Comparison of ENCODE assay signal across 8 mouse cellular contexts in the genomic region with DNA sequence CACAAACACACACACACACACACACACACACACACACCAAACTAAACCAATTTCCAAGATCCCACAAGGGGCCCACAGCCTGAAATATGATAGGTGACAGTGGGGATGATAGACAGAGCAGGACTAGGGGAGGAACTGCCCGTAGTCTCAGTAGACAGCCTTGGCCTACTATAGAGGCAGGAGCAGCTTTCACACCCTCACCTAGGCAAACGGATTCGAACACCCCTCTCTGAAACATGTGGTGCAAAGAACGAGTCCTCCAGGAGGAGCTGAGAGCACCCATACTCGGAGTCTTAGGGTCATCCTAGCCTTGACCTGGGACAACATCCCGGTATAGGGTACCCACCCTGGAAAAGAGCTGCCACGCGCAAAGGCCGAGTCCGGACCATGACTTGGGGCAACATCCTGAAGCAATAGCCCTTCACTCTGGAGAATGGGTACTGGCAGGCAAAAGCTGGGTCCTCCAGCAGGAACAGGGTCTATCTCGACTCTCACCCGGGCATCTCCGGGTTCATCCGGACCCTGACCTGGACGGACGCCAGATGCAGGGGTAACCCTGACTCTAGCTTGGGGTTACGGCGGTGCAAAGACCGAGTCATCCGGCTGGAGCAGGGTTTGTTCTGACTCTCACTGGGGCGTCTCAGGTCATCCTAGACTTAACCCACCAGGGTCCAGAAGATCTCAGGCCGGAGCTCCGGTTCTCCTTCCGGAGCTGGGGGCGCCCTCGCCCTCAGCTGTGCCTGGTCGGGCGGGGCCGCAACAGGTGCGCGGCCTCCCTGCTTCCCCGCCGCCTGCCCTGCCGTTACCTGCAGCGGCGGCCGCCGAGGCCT. TPM values are rescaled to one million over a fixed set of nuclear protein-coding genes. Genes with fewer than 3 reads are reported as not detected.
DNase-seq lines count a peak whose midpoint lies in the region; ATAC-seq and TF ChIP-seq lines count a peak whose summit lies in the region.

No protein-coding gene starts in this region.

- peak overlapping the region; percentile 97 for H3K4me3 ChIP-seq in left cerebral cortex, adult 2 months
- H3K4me3 ChIP-seq in embryonic facial prominence, embryonic 15.5 days (replicated peaks), result peak overlapping the region; percentile 80
- H3K4me3 ChIP-seq in heart, postnatal 0 days (ENCODE audit: low read depth, low read length), result peak overlapping the region; percentile 74
- H3K4me3 ChIP-seq in limb, embryonic 11.5 days (ENCODE audit: low read depth, low read length), result peak overlapping the region; percentile 81
- peak overlapping the region; percentile 79 for H3K4me3 ChIP-seq in midbrain, embryonic 14.5 days (replicated peaks; ENCODE audit: low read depth, low read length)

- no peak for TF ChIP-seq EP300 in heart, postnatal 0 days (IDR thresholded peaks at IDR 0.05; ENCODE audit: low read depth)

- intact Hi-C loops in left cerebral cortex, adult 2 months (cut with DNase I), result loop anchor here (5.0 kb wide), 1 partner anchor 59 kb away; no protein-coding TSS in a partner anchor

- no peak for TF ChIP-seq CTCF in left cerebral cortex, adult 2 months (IDR thresholded peaks at IDR 0.05)
- no peak for TF ChIP-seq CTCF in heart, postnatal 0 days (IDR thresholded peaks at IDR 0.05; ENCODE audit: low read depth)

- peak; percentile 39 for ATAC-seq in embryonic facial prominence, embryonic 15.5 days (ENCODE audit: insufficient number of reproducible peaks, low FRiP score, low TSS enrichment, low read depth)
- ATAC-seq in heart, postnatal 0 days (ENCODE audit: insufficient read depth, low read depth), result peak; percentile 6
- peak; percentile 69 for ATAC-seq in limb, embryonic 11.5 days (ENCODE audit: insufficient number of reproducible peaks, low FRiP score, low TSS enrichment, low read depth)
- peak; percentile 75 for ATAC-seq in midbrain, embryonic 14.5 days (ENCODE audit: low FRiP score, low TSS enrichment)

- H3K36me3 ChIP-seq in embryonic facial prominence, embryonic 15.5 days, result no peaks in the 10 kb centered on the region
- H3K36me3 ChIP-seq in heart, postnatal 0 days (replicated peaks; ENCODE audit: control insufficient read depth, insufficient read depth, low read length), result no peaks in the 10 kb centered on the region
- H3K36me3 ChIP-seq in limb, embryonic 11.5 days (ENCODE audit: control insufficient read depth, insufficient read depth, low read length), result no peaks in the 10 kb centered on the region
- no peaks in the 10 kb centered on the region for H3K36me3 ChIP-seq in midbrain, embryonic 14.5 days (ENCODE audit: control insufficient read depth, insufficient read depth, low read length)

- H3K9ac ChIP-seq in embryonic facial prominence, embryonic 15.5 days, result peak overlapping the region; percentile 54
- H3K9ac ChIP-seq in heart, postnatal 0 days (replicated peaks; ENCODE audit: low read depth, low read length), result peak overlapping the region; percentile 69
- peak overlapping the region; percentile 70 for H3K9ac ChIP-seq in limb, embryonic 11.5 days (ENCODE audit: low read length)
- H3K9ac ChIP-seq in midbrain, embryonic 14.5 days (replicated peaks; ENCODE audit: low read length), result peak overlapping the region; percentile 77

- H3K9me3 ChIP-seq in embryonic facial prominence, embryonic 15.5 days (replicated peaks), result no peaks in the 10 kb centered on the region
- H3K9me3 ChIP-seq in heart, postnatal 0 days (replicated peaks; ENCODE audit: control insufficient read depth, low read length), result no peaks in the 10 kb centered on the region
- no peaks in the 10 kb centered on the region for H3K9me3 ChIP-seq in limb, embryonic 11.5 days (ENCODE audit: control insufficient read depth, low read length)
- no peaks in the 10 kb centered on the region for H3K9me3 ChIP-seq in midbrain, embryonic 14.5 days (ENCODE audit: control insufficient read depth, low read length)

- peak overlapping the region; percentile 86 for H3K4me2 ChIP-seq in embryonic facial prominence, embryonic 15.5 days (replicated peaks)
- H3K4me2 ChIP-seq in heart, postnatal 0 days (ENCODE audit: low read depth, low read length), result peak overlapping the region; percentile 76
- peak overlapping the region; percentile 93 for H3K4me2 ChIP-seq in limb, embryonic 11.5 days (ENCODE audit: low read depth, severe bottlenecking)
- peak overlapping the region; percentile 85 for H3K4me2 ChIP-seq in midbrain, embryonic 14.5 days (ENCODE audit: low read length)

- WGBS in embryonic facial prominence, embryonic 15.5 days, result 3% methylated on average over 38 of the region's 38 CpGs
- 3% methylated on average over 36 of the region's 38 CpGs for WGBS in heart, postnatal 0 days
- WGBS in limb, embryonic 11.5 days, result 4% methylated on average over 36 of the region's 38 CpGs
- 3% methylated on average over 38 of the region's 38 CpGs for WGBS in midbrain, embryonic 14.5 days

- 0 out of 2 replicates have a peak, but pooled peaks cover 4% of the 10 kb centered on the region for H3K27me3 ChIP-seq in embryonic facial prominence, embryonic 15.5 days
- H3K27me3 ChIP-seq in heart, postnatal 0 days (ENCODE audit: control insufficient read depth, insufficient read depth, low read length), result no peaks in the 10 kb centered on the region
- 0 out of 2 replicates have a peak, but pooled peaks cover 3% of the 10 kb centered on the region for H3K27me3 ChIP-seq in limb, embryonic 11.5 days (ENCODE audit: control insufficient read depth, insufficient read depth, low read length)
- H3K27me3 ChIP-seq in midbrain, embryonic 14.5 days (ENCODE audit: control insufficient read depth, insufficient read depth, low read length), result no peaks in the 10 kb centered on the region

- H3K4me1 ChIP-seq in embryonic facial prominence, embryonic 15.5 days, result peaks cover 13% of the 10 kb centered on the region; the same call in 1 of the 2 replicates
- peaks cover 22% of the 10 kb centered on the region; the same call in 1 of the 2 replicates for H3K4me1 ChIP-seq in heart, postnatal 0 days (ENCODE audit: control insufficient read depth, insufficient read depth)
- H3K4me1 ChIP-seq in limb, embryonic 11.5 days (ENCODE audit: control insufficient read depth, insufficient read depth, low read length), result peaks cover 4% of the 10 kb centered on the region; the same call in 1 of the 2 replicates
- peaks cover 13% of the 10 kb centered on the region for H3K4me1 ChIP-seq in midbrain, embryonic 14.5 days (ENCODE audit: control insufficient read depth, insufficient read depth, low read length)

- H3K27ac ChIP-seq in left cerebral cortex, adult 2 months, result peak overlapping the region; percentile 87
- no peak overlapping the region for H3K27ac ChIP-seq in embryonic facial prominence, embryonic 15.5 days (replicated peaks)
- peak overlapping the region; percentile 41; the same call in 1 of the 2 replicates for H3K27ac ChIP-seq in heart, postnatal 0 days (ENCODE audit: low read depth)
- H3K27ac ChIP-seq in limb, embryonic 11.5 days (replicated peaks; ENCODE audit: low read depth, low read length), result no peak overlapping the region
- H3K27ac ChIP-seq in midbrain, embryonic 14.5 days (replicated peaks; ENCODE audit: low read depth, low read length), result no peak overlapping the region

- DNase-seq in left cerebral cortex, adult 2 months (ENCODE audit: extremely low spot score in 1 of 2, low spot score in 2 of 2), result peak in 1 of 2 experiments; percentile 40
- DNase-seq in left cerebral cortex, adult 11 months (ENCODE audit: low spot score), result no peak
- peak; percentile 52 for DNase-seq in Muller cell, postnatal 12 days (ENCODE audit: inconsistent ontology term)
- DNase-seq in heart, postnatal 0 days (ENCODE audit: low spot score), result no peak
- no peak for DNase-seq in limb, embryonic 11.5 days (ENCODE audit: low spot score)
- no peak for DNase-seq in midbrain, embryonic 14.5 days
- DNase-seq in yolk sac, embryonic 10.5 days (ENCODE audit: low spot score), result no peak

RNA-seq across cellular contexts. Expression of gene Fank1, which starts 0.7 kb away (rescaled TPM):
- total RNA-seq in left cerebral cortex, adult 2 months (2021), result 1 to 10 TPM; 3.6 to 4.1 TPM
- polyA plus RNA-seq in embryonic facial prominence, embryonic 15.5 days (2015; fragmentation: Nextera tagmentation; extraction: Ambion mirVana), result 2.6 and 6.6 TPM in 2 replicates
- total RNA-seq in heart, postnatal 0 days (2014; rRNA removed; ENCODE audit: low replicate concordance), result not detected in 2 replicates
- polyA plus RNA-seq in heart, postnatal 0 days (2015; fragmentation: Nextera tagmentation; extraction: Ambion mirVana), result 0.08 and 0.41 TPM in 2 replicates
- polyA plus RNA-seq in limb, embryonic 11.5 days (2014; fragmentation: Nextera tagmentation; extraction: Ambion mirVana), result 0.32 and 0.37 TPM in 2 replicates
- polyA plus RNA-seq in midbrain, embryonic 14.5 days (2014; fragmentation: Nextera tagmentation; extraction: Ambion mirVana), result 3.8 and 3.9 TPM in 2 replicates

RNA-seq across cellular contexts. Expression of gene Dhx32, which starts 6.5 kb away (rescaled TPM):
- total RNA-seq in left cerebral cortex, adult 2 months (2021), result 10 to 100 TPM; 36.8 to 40.8 TPM
- polyA plus RNA-seq in embryonic facial prominence, embryonic 15.5 days (2015; fragmentation: Nextera tagmentation; extraction: Ambion mirVana), result 29.1 TPM in 2 replicates
- total RNA-seq in heart, postnatal 0 days (2014; rRNA removed; ENCODE audit: low replicate concordance), result 59.8 and 64.3 TPM in 2 replicates
- 33.1 and 37.1 TPM in 2 replicates for polyA plus RNA-seq in heart, postnatal 0 days (2015; fragmentation: Nextera tagmentation; extraction: Ambion mirVana)
- polyA plus RNA-seq in limb, embryonic 11.5 days (2014; fragmentation: Nextera tagmentation; extraction: Ambion mirVana), result 19.0 and 20.5 TPM in 2 replicates
- polyA plus RNA-seq in midbrain, embryonic 14.5 days (2014; fragmentation: Nextera tagmentation; extraction: Ambion mirVana), result 34.2 and 46.4 TPM in 2 replicates

Comparison
In these comparisons a context has a peak if more than half of its experiments do, and no peak if none do; other contexts are left out.
1. H3K27ac ChIP-seq: peak in left cerebral cortex, adult 2 months (single experiment) and heart, postnatal 0 days (single experiment); none in embryonic facial prominence, embryonic 15.5 days (single experiment), limb, embryonic 11.5 days (single experiment) and midbrain, embryonic 14.5 days (single experiment).
2. ATAC-seq: peak in every context shown above with its lines; median percentile 75 in midbrain, embryonic 14.5 days; 69 in limb, embryonic 11.5 days; 39 in embryonic facial prominence, embryonic 15.5 days; 6 in heart, postnatal 0 days.
3. Peak in every context shown above with its lines, with median percentiles within 50 percentile points of each other: H3K4me3 ChIP-seq, H3K4me2 ChIP-seq and H3K9ac ChIP-seq.